ENCODE assay signal across 19 mouse cellular contexts in genomic region chr11:24097026-24097425, GRCm38 (mm10). TPM values are rescaled to one million over a fixed set of nuclear protein-coding genes. Genes with fewer than 3 reads are reported as not detected.
A peak's percentile ranks its signal among the peaks of the same experiment; 100 is the strongest.
DNase-seq lines count a peak whose midpoint lies in the region; ATAC-seq and TF ChIP-seq lines count a peak whose summit lies in the region.
"Had no signal": no experiment of that assay in that cellular context is flagged by ENCODE, and none has a peak within 500 bp of the region (broad histone marks: within the 10 kb centered on the region; RNA-seq: fewer than 3 reads in every experiment).

No protein-coding gene starts in this region.

- WGBS in embryonic facial prominence, embryonic 11.5 days = 26% methylated on average over 6 of the region's 6 CpGs
- 52% methylated on average over 6 of the region's 6 CpGs for WGBS in embryonic facial prominence, embryonic 10.5 days
- 25% methylated on average over 6 of the region's 6 CpGs for WGBS in neural tube, embryonic 11.5 days
- WGBS in midbrain, embryonic 12.5 days = 34% methylated on average over 6 of the region's 6 CpGs
- 40% methylated on average over 6 of the region's 6 CpGs for WGBS in stomach, postnatal 0 days

- peaks cover 3% of the 10 kb centered on the region; the same call in 1 of the 2 replicates for H3K4me1 ChIP-seq in embryonic facial prominence, embryonic 11.5 days (ENCODE audit: control insufficient read depth, insufficient read depth, low read length)
- peaks cover 71% of the 10 kb centered on the region for H3K4me1 ChIP-seq in embryonic facial prominence, embryonic 10.5 days
- H3K4me1 ChIP-seq in neural tube, embryonic 11.5 days (ENCODE audit: control insufficient read depth, insufficient read depth, low read length) = peaks cover 57% of the 10 kb centered on the region
- peaks cover 86% of the 10 kb centered on the region for H3K4me1 ChIP-seq in midbrain, embryonic 12.5 days
- peaks cover 8% of the 10 kb centered on the region for H3K4me1 ChIP-seq in stomach, postnatal 0 days (replicated peaks; ENCODE audit: control insufficient read depth, insufficient read depth)

- no peak for TF ChIP-seq EP300 in stomach, postnatal 0 days (optimal IDR thresholded peaks at IDR 0.05)

- H3K27me3 ChIP-seq in embryonic facial prominence, embryonic 11.5 days (ENCODE audit: control insufficient read depth, insufficient read depth, low read length) = no peaks in the 10 kb centered on the region
- no peaks in the 10 kb centered on the region for H3K27me3 ChIP-seq in embryonic facial prominence, embryonic 10.5 days (replicated peaks; ENCODE audit: low read depth, poor library complexity, severe bottlenecking)
- H3K27me3 ChIP-seq in neural tube, embryonic 11.5 days (ENCODE audit: control insufficient read depth, insufficient read depth, low read length) = no peaks in the 10 kb centered on the region
- H3K27me3 ChIP-seq in midbrain, embryonic 12.5 days = no peaks in the 10 kb centered on the region
- no peaks in the 10 kb centered on the region for H3K27me3 ChIP-seq in stomach, postnatal 0 days (ENCODE audit: control insufficient read depth, insufficient read depth, low read length)
- H3K27me3 ChIP-seq: embryonic facial prominence, embryonic 15.5 days; heart, embryonic 15.5 days had no signal

- DNase-seq in embryonic facial prominence, embryonic 11.5 days (ENCODE audit: low spot score) = peak; percentile 33
- DNase-seq in embryonic facial prominence, embryonic 10.5 days (ENCODE audit: low spot score) = no peak
- no peak for DNase-seq in neural tube, embryonic 11.5 days (ENCODE audit: low spot score)
- no peak for DNase-seq in neural tube, embryonic 10.5 days (ENCODE audit: extremely low spot score, low spot score)
- DNase-seq in stomach, postnatal 0 days (ENCODE audit: low spot score) = no peak
- no peak for DNase-seq in embryo, embryonic 10.5 days (ENCODE audit: low spot score)
- no peak for DNase-seq in layer of hippocampus, postnatal 36 days
- DNase-seq: adrenal gland, postnatal 14 days; cerebellum, adult 11-12 months; gastrocnemius, postnatal 14 days; kidney, postnatal 10 days; lung, adult 2 months; thymus, adult 18-20 months had no signal

- no peaks in the 10 kb centered on the region for H3K36me3 ChIP-seq in embryonic facial prominence, embryonic 11.5 days (replicated peaks; ENCODE audit: control insufficient read depth, insufficient read depth, low read depth, low read length)
- H3K36me3 ChIP-seq in embryonic facial prominence, embryonic 10.5 days (replicated peaks) = peaks cover 19% of the 10 kb centered on the region
- H3K36me3 ChIP-seq in neural tube, embryonic 11.5 days (ENCODE audit: control insufficient read depth, insufficient read depth, low read length) = no peaks in the 10 kb centered on the region
- H3K36me3 ChIP-seq in midbrain, embryonic 12.5 days = no peaks in the 10 kb centered on the region
- no peaks in the 10 kb centered on the region for H3K36me3 ChIP-seq in stomach, postnatal 0 days (ENCODE audit: control insufficient read depth, insufficient read depth, low read length)
- H3K36me3 ChIP-seq: embryonic facial prominence, embryonic 15.5 days; heart, embryonic 15.5 days had no signal

- no peaks in the 10 kb centered on the region for H3K9me3 ChIP-seq in embryonic facial prominence, embryonic 11.5 days (replicated peaks; ENCODE audit: control insufficient read depth, low read length)
- no peaks in the 10 kb centered on the region for H3K9me3 ChIP-seq in embryonic facial prominence, embryonic 10.5 days
- no peaks in the 10 kb centered on the region for H3K9me3 ChIP-seq in neural tube, embryonic 11.5 days (ENCODE audit: control insufficient read depth, low read length)
- no peaks in the 10 kb centered on the region for H3K9me3 ChIP-seq in midbrain, embryonic 12.5 days
- no peaks in the 10 kb centered on the region for H3K9me3 ChIP-seq in stomach, postnatal 0 days (ENCODE audit: control insufficient read depth, low read length)
- H3K9me3 ChIP-seq: embryonic facial prominence, embryonic 15.5 days; heart, embryonic 15.5 days had no signal

- TF ChIP-seq CTCF in stomach, postnatal 0 days (IDR thresholded peaks at IDR 0.05; ENCODE audit: low read depth) = no peak

- H3K4me3 ChIP-seq in embryonic facial prominence, embryonic 11.5 days (ENCODE audit: low read depth, low read length) = no peak overlapping the region
- no peak overlapping the region for H3K4me3 ChIP-seq in embryonic facial prominence, embryonic 10.5 days
- H3K4me3 ChIP-seq in neural tube, embryonic 11.5 days (ENCODE audit: low read depth, low read length) = no peak overlapping the region
- H3K4me3 ChIP-seq in midbrain, embryonic 12.5 days = no peak overlapping the region
- no peak overlapping the region for H3K4me3 ChIP-seq in stomach, postnatal 0 days (ENCODE audit: low read depth, low read length)
- H3K4me3 ChIP-seq: embryonic facial prominence, embryonic 15.5 days; heart, embryonic 15.5 days had no signal

- no peak overlapping the region for H3K9ac ChIP-seq in embryonic facial prominence, embryonic 11.5 days (replicated peaks; ENCODE audit: low read length)
- H3K9ac ChIP-seq in neural tube, embryonic 11.5 days (ENCODE audit: low read length) = no peak overlapping the region
- no peak overlapping the region for H3K9ac ChIP-seq in midbrain, embryonic 12.5 days (replicated peaks)
- H3K9ac ChIP-seq in stomach, postnatal 0 days (ENCODE audit: low read length) = no peak overlapping the region
- H3K9ac ChIP-seq: embryonic facial prominence, embryonic 15.5 days; heart, embryonic 15.5 days had no signal

- H3K4me2 ChIP-seq in embryonic facial prominence, embryonic 11.5 days (ENCODE audit: low read depth, low read length) = no peak overlapping the region
- peak overlapping the region; percentile 14; the same call in 1 of the 2 replicates for H3K4me2 ChIP-seq in neural tube, embryonic 11.5 days (ENCODE audit: low read depth)
- 0 out of 2 replicates have a peak overlapping the region, but pooled peaks have one; percentile 4 for H3K4me2 ChIP-seq in midbrain, embryonic 12.5 days (replicated peaks)
- no peak overlapping the region for H3K4me2 ChIP-seq in stomach, postnatal 0 days (replicated peaks; ENCODE audit: low read depth)
- H3K4me2 ChIP-seq: embryonic facial prominence, embryonic 15.5 days; heart, embryonic 15.5 days had no signal

- ATAC-seq in embryonic facial prominence, embryonic 11.5 days (replicated peaks; ENCODE audit: insufficient number of reproducible peaks, low FRiP score, low TSS enrichment, low read depth) = no peak
- ATAC-seq in neural tube, embryonic 11.5 days (ENCODE audit: insufficient read depth, low FRiP score, low TSS enrichment) = no peak
- no peak for ATAC-seq in midbrain, embryonic 12.5 days (ENCODE audit: low FRiP score, low read depth)
- ATAC-seq in stomach, postnatal 0 days (ENCODE audit: low FRiP score, low TSS enrichment) = no peak

- no peak overlapping the region for H3K27ac ChIP-seq in embryonic facial prominence, embryonic 11.5 days (replicated peaks; ENCODE audit: low read depth, low read length)
- H3K27ac ChIP-seq in embryonic facial prominence, embryonic 10.5 days (replicated peaks) = no peak overlapping the region
- H3K27ac ChIP-seq in neural tube, embryonic 11.5 days (ENCODE audit: low read depth, low read length) = no peak overlapping the region
- peak overlapping the region; percentile 39; the same call in 1 of the 2 replicates for H3K27ac ChIP-seq in midbrain, embryonic 12.5 days (replicated peaks)
- peak overlapping the region; percentile 69 for H3K27ac ChIP-seq in stomach, postnatal 0 days (replicated peaks)
- H3K27ac ChIP-seq: heart, embryonic 15.5 days had no signal

RNA-seq across cellular contexts. Expression of gene Bcl11a, which starts 19.2 kb away (rescaled TPM):
- polyA plus RNA-seq in embryonic facial prominence, embryonic 11.5 days (2014; fragmentation: Nextera tagmentation; extraction: Ambion mirVana) = 66.1 and 71.9 TPM in 2 replicates
- 47.0 and 62.4 TPM in 2 replicates for polyA plus RNA-seq in embryonic facial prominence, embryonic 10.5 days (2016; fragmentation: Nextera tagmentation; extraction: Ambion mirVana)
- polyA plus RNA-seq in neural tube, embryonic 11.5 days (2014; fragmentation: Nextera tagmentation; extraction: Ambion mirVana) = 72.2 and 72.7 TPM in 2 replicates
- polyA plus RNA-seq in midbrain, embryonic 12.5 days (2016; fragmentation: Nextera tagmentation; extraction: Ambion mirVana) = 66.0 and 67.3 TPM in 2 replicates
- polyA plus RNA-seq in stomach, postnatal 0 days (2015; fragmentation: Nextera tagmentation; extraction: Ambion mirVana) = 10.5 and 11.7 TPM in 2 replicates
- total RNA-seq in layer of hippocampus, postnatal 36 days (2021) = 100 to 1,000 TPM; 112 to 113 TPM

RNA-seq across cellular contexts. Expression of gene A830031A19Rik, which starts 22.2 kb away (rescaled TPM):
- polyA plus RNA-seq in embryonic facial prominence, embryonic 11.5 days (2014; fragmentation: Nextera tagmentation; extraction: Ambion mirVana) = not detected in 2 replicates
- not detected in 2 replicates for polyA plus RNA-seq in embryonic facial prominence, embryonic 10.5 days (2016; fragmentation: Nextera tagmentation; extraction: Ambion mirVana)
- polyA plus RNA-seq in neural tube, embryonic 11.5 days (2014; fragmentation: Nextera tagmentation; extraction: Ambion mirVana) = not detected in 2 replicates
- not detected in 2 replicates for polyA plus RNA-seq in midbrain, embryonic 12.5 days (2016; fragmentation: Nextera tagmentation; extraction: Ambion mirVana)
- 0.27 TPM in 1 of 2 replicates, not detected in the other for polyA plus RNA-seq in stomach, postnatal 0 days (2015; fragmentation: Nextera tagmentation; extraction: Ambion mirVana)
- total RNA-seq in layer of hippocampus, postnatal 36 days (2021) = 1 to 10 TPM; 1.4 to 1.6 TPM
- total RNA-seq: adrenal gland, postnatal 14 days; gastrocnemius, postnatal 14 days; megakaryocyte-erythroid progenitor cell, adult 5-6 weeks had no signal
- polyA plus RNA-seq: embryonic facial prominence, embryonic 15.5 days; heart, embryonic 15.5 days; intestine, embryonic 14.5 days; lung, adult 2 months; spleen, adult 2 months had no signal

Comparison
In these comparisons a context has a peak if more than half of its experiments do, and no peak if none do; other contexts are left out.
1. H3K27ac ChIP-seq: peak in midbrain, embryonic 12.5 days (single experiment) and stomach, postnatal 0 days (single experiment); none in embryonic facial prominence, embryonic 11.5 days (single experiment), embryonic facial prominence, embryonic 10.5 days (single experiment) and neural tube, embryonic 11.5 days (single experiment).
2. H3K4me2 ChIP-seq: peak in neural tube, embryonic 11.5 days (single experiment) and midbrain, embryonic 12.5 days (single experiment); none in embryonic facial prominence, embryonic 11.5 days (single experiment) and stomach, postnatal 0 days (single experiment).